Mouse (Mus musculus): ENCODE data around the gene Gys1.

GRCm38 (mm10) chr7:45447325-45447990 lies 12.8 kb downstream of the Gys1 start:
- no peak for TF ChIP-seq POLR2A (IDR thresholded peaks at IDR 0.05; ENCODE audit: insufficient read depth, low read length)
- peak; percentile 75 for TF ChIP-seq CTCF (IDR thresholded peaks at IDR 0.05; ENCODE audit: low read depth, low read length)
